Mouse (Mus musculus) cerebellum, adult 18-20 months (tissue): Measurements from ENCODE around the gene Lgals2.
"Not testable (repeated sequence)": the region's sequence is repeated elsewhere in the genome, so short reads cannot be mapped to it uniquely, and the experiment has no call there.

ENCODE experiments used
- DNase-seq, 2 experiments: peaks; one replicate each; pipeline ENCODE4 v3.0.0; 2021

Gene Lgals2

GRCm38 (mm10) chr15:78855303-78855965 lies at the start of gene Lgals2:
TSS of gene Lgals2 (minus strand) at chr15:78855529.
- no peak for DNase-seq

DNA sequence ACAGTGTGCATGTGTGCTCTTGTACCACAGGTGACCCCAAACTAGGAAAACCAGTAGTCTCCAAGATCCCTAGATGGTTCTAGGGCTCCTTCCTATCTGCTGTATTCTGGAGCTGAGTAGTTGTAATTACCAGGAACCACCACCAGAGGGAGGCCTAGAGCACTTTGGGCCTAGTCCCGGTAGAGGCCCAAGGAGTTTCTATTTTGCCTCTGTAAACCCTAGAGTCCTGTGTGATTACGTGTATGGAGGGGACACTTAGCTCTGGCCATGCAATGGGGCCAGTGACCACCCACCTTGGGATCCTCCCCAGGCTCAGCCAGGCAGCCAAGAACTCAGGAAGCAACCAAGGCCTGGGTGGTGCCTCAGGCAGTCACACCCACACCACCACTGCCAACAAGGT lies 47.9 kb upstream of the Lgals2 start:
- DNase-seq: peak; percentile 82 to 90

DNA sequence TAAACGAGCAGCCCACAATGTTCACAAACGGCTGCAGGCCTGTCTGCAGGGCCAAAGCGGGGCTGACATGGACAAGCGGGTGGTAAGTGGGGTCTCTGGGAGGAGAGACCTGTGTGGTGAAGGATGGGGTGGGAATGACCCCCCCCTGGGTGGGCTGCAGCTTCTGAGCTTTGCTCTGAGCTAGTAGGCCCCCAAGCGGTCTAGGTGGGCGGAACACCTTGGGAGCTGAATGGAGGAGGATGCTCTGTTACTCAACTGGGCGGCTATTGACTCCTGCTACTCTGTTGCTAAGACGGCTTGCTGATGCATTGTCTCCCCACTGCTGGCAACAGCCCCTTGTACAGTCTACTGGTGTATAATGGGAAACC lies 46.1 kb upstream of the Lgals2 start:
- no peak for DNase-seq

- DNase-seq: no peak
Measured at GRCm38 (mm10) chr15:78900585-78901421, 45.5 kb upstream of the Lgals2 start.

GRCm38 (mm10) chr15:78899740-78900584 lies 44.6 kb upstream of the Lgals2 start, which contains the start of gene Sh3bp1:
TSS of gene Sh3bp1 (plus strand) at chr15:78899768.
- DNase-seq: peak; percentile 50 to 66

DNA sequence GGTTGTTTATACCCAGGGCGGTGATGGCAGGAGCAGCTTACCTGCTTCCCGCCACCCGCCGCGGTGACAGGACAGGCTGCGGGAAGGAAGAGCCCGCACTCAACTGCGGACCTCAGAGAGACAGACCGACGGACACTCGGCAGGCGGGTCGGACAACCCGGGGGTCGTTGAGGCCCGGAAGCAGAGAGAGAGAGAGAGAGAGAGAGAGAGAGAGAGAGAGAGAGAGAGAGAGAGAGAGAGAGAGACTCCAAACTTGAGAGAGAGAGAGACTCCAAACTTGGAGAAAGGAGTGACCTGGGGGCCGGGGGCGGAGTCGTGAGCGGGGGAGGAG lies 44.0 kb upstream of the Lgals2 start, which contains the start of gene Gm49510:
Gm49510 (plus strand) TSS at position 259 of the 331 bp plus-strand sequence.
- no peak for DNase-seq

GRCm38 (mm10) chr15:78898507-78899001 lies 43.2 kb upstream of the Lgals2 start:
- DNase-seq: no peak

DNA sequence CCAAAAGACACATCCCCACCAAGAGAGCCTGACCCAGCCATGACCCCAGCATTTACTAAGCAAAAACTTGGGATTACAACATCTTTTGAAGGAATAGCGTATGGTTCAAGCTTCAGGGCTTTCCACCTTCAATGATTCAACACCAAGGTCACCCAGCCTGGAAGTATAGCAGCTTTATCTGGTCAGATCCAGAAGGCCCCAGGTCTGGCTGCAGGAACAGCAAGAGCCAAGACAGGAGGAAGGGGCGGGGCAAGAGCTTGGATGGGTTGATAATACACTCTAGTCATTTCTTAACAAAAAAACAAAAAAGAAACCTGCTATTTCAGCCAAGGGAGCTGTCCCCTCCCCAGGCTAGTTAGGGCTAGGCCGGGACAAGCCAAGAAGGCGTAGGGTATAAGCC lies 42.2 kb upstream of the Lgals2 start:
- no peak for DNase-seq

DNA sequence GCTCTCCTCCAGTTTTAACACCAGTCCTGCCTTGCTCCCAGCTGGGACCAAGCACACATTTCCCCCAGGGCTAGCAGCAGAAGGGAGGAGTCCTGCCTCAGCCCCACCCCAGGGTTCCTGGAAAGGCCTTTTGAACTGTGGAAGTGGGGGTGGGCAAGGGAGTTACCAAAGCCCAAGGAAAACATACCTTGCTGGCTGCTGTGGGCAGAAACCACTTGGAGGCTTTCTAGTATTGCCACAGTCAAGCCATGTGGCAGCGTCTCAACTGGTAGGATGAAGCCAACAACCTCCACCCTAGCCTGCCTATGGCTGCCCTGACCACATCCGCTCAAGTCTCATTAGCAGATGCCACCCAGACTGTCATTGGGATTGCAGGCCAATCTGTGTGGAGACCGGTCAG lies 40.8 kb upstream of the Lgals2 start:
- no peak for DNase-seq

DNA sequence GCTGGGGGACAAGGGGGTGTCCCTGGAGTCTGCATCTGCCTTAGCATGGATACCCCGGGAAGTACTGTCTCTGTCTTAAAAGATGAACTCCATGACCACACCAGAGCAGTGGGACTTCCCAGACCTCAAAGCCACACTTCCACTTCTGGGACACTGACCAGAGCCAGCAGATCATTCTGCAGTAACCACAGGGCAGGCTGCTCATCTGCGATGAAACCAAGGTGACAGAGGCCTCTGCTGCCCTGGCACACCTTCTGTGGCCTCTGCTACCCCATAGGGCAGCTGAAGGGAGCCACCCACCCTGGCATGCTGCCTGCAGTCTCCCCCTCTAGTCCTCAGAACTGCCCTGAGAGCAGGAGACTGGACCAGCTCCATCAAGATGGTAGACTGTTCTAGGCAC lies 40.4 kb upstream of the Lgals2 start:
- DNase-seq: no peak

GRCm38 (mm10) chr15:78894726-78895125 lies 39.4 kb upstream of the Lgals2 start:
- no peak for DNase-seq

DNA sequence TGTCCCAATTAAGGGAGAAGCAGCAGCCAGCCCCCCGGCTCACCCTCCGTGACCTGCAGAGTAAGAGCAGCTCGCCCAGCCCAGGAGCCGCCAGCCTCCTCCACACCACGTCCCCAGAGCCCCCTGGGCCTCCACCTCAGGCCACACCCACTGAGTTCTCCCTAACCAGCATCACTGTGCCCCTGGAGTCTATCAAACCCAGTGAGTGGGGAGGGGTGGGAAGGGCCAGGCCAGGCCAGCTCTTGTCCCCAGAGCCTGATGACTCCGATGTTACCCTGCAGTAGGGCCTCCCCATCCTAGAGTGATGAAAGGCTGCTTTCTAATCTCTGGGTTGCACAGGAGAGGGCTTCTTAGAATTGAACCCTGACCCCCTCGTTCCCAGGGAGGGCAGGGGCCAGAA lies 37.1 kb upstream of the Lgals2 start:
- DNase-seq: no peak

- no peak for DNase-seq
Measured at GRCm38 (mm10) chr15:78889401-78889853, 34.1 kb upstream of the Lgals2 start.

DNA sequence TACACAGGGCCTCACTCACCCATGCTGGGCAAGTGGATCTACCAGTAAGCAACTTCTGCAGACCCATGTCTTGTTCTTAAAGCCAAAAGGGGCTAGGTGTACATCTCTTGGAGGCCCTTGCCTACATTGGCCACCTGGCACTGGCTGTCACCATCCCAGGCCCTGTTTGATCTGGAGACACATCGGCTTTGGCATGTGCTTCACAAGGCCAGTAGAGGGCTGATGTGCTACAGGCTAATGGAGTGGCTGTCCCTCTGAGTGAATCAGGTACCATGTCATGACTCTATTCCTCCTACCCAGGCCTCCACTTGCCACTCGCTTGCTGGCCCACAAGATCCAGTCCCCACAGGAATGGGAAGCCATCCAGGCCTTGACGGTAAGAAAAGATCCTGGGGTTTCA lies 26.5 kb upstream of the Lgals2 start:
- no peak for DNase-seq

GRCm38 (mm10) chr15:78880432-78880831 lies 25.1 kb upstream of the Lgals2 start:
- no peak for DNase-seq

GRCm38 (mm10) chr15:78878792-78879516 lies 23.6 kb upstream of the Lgals2 start:
- not testable (repeated sequence) for DNase-seq

- peak in 1 of 2 experiments; percentile 29 for DNase-seq
Measured at GRCm38 (mm10) chr15:78877810-78878390, 22.6 kb upstream of the Lgals2 start.

DNA sequence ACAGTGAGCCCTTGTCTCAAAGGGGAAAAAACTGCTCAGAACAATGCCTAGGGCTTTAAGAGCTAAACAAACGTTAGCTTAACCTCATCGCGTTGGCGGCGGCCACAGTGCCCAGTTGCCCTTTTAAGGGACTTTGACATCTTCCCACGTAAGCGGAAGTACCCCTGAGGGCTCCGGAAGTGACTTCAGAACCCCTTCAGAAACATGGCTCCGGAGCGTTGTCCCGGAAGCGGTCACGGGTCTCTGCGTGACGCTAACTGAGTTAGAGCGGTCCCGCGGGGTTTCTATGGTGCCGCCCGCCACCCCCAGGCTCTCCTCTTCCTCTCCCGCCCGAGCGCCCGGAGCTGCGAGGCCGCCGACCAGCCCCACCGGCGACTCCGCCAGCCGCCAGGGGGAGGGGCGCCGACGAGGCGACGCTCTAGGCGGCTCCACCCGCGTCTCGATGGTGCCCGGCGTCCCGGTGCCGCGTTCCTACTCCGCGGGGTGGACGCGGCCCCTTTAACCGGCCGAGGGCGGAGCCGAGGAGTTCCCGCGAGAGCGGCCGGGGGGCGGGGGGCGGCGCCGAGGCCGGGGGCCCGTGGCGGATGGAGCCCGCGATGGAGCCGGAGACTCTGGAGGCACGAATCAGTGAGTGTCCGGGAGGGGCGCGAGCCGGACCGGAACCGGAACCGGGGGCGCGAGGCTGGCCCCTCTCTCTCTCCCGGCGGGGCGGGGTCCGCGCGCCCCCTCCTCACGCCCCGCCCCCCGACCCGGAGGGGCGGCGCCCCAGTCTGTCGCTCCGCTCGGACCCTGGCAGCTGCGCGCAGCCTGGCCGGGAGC lies 21.9 kb upstream of the Lgals2 start, which contains the start of gene Gga1:
Gga1 (plus strand) TSS at position 200 of the 819 bp plus-strand sequence.
- peak; percentile 93 to 95 for DNase-seq

DNA sequence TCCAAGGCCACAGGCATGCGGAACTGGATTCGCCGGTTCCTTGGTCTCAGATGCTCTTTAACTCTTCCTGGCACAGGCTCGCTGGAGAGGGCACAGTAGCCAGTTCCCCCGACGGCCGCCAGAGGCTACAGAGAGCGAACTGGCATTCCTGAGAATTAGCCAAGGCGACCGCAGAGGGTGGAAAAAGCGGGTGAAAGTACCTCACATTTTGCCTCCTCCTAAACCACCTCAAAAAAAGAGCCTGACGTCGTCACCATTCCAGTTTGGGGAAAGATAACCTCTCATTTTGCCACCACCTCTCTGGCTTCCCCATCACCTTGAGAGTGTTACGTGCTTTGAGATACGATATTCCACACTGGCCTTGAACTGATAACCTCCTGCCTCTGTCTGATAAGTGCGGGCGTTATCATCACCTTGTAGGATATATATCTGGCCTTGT lies 20.9 kb upstream of the Lgals2 start:
- DNase-seq: peak; percentile 85 to 86

GRCm38 (mm10) chr15:78875537-78875936 lies 20.2 kb upstream of the Lgals2 start:
- DNase-seq: no peak

DNA sequence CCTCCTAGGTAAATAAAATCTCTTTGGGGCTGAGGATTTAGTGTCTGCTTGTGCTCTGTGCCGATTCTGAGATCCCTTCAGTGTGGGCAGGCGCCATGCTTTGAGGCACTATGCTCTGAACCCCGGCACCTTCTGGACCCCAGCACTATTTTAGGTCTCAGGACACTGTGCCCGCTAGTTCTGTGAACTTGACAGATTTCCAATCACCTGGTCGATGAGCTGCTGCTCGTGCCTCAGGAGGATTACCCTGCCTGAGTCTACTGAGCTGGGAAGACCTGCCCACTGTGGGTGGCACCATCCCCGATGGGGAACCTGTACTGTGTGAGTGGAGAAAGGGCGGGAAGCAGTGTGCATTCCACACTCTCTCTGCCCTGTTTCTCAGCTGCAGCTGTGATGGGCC lies 19.7 kb upstream of the Lgals2 start:
- no peak for DNase-seq
